Mouse (Mus musculus) embryonic facial prominence, embryonic 14.5 days (tissue): Measurements from ENCODE around the gene Pon2. TPM values are rescaled to one million over a fixed set of nuclear protein-coding genes. Genes with fewer than 3 reads are reported as not detected.

Source experiments
- ATAC-seq: fragments of 200-750 bp; cut with Nextera tagmentation; 2 replicates; pipeline ENCODE4 v1.8.0; 2017; ENCODE audit warnings: low read depth, moderate number of reproducible peaks, moderate TSS enrichment
- DNase-seq: peaks from one replicate; pipeline ENCODE4 v3.0.0-alpha.2; 2015; ENCODE audit warnings: low spot score
- H3K27ac ChIP-seq: fragments of 300-500 bp; sonication (generic); replicated peaks from 2 replicates; pipeline ENCODE4 v1.5.1; 2014; ENCODE audit warnings: low read depth, mild to moderate bottlenecking, low read length, moderate library complexity
- H3K27me3 ChIP-seq: fragments of 300-500 bp; sonication (generic); replicated peaks from 2 replicates; pipeline ENCODE4 v1.6.1; 2014; ENCODE audit warnings: low read length; ENCODE audit not compliant: control insufficient read depth, insufficient read depth
- H3K36me3 ChIP-seq: fragments of 300-500 bp; sonication (generic); 2 replicates; pipeline ENCODE4 v1.6.1; 2014; ENCODE audit warnings: low read length, mixed read lengths; ENCODE audit not compliant: control insufficient read depth, insufficient read depth
- H3K4me1 ChIP-seq: fragments of 300-500 bp; sonication (generic); 2 replicates; pipeline ENCODE4 v1.6.1; 2014; ENCODE audit warnings: antibody characterized with exemption, low read length; ENCODE audit not compliant: control insufficient read depth, insufficient read depth
- H3K4me2 ChIP-seq: fragments of 300-500 bp; sonication (generic); 2 replicates; pipeline ENCODE4 v1.6.1; 2014; ENCODE audit warnings: low read depth, mild to moderate bottlenecking, low read length, moderate library complexity, mixed read lengths
- H3K4me3 ChIP-seq: fragments of 300-500 bp; sonication (generic); 2 replicates; pipeline ENCODE4 v1.5.1; 2014; ENCODE audit warnings: low read depth, mild to moderate bottlenecking, low read length
- H3K9ac ChIP-seq: fragments of 300-500 bp; sonication (generic); 2 replicates; pipeline ENCODE4 v1.6.1; 2014; ENCODE audit warnings: low read depth, mild to moderate bottlenecking, low read length, moderate library complexity, mixed read lengths
- H3K9me3 ChIP-seq: fragments of 300-500 bp; sonication (generic); 2 replicates; pipeline ENCODE4 v1.6.1; 2016; ENCODE audit warnings: low read length; ENCODE audit not compliant: control insufficient read depth
- WGBS: fragments of 180-500 bp; shearing (Covaris S2); extraction: QIAGEN DNeasy Blood & Tissue Kit; methylation state at CpG from one replicate; pipeline ENCODE4 v1.1.7; 2014; 5-methylcytosine and 5-hydroxymethylcytosine counted together
- polyA plus RNA-seq: library from polyadenylated mRNA; unstranded; fragments of >200 nt; fragmentation: Nextera tagmentation; extraction: Ambion mirVana; gene quantifications from 2 replicates; pipeline ENCODE4 v1.2.1, GENCODE M21; 2014

Pon2 gene
- polyA plus RNA-seq, 1 experiment from 2014 or later: 26.0 TPM

- H3K4me1 ChIP-seq: no peaks in the 10 kb centered on the region
- no peak for ATAC-seq
- no peaks in the 10 kb centered on the region for H3K36me3 ChIP-seq
- H3K4me3 ChIP-seq: no peak overlapping the region
- DNase-seq: no peak
- H3K9me3 ChIP-seq: no peaks in the 10 kb centered on the region
- no peak overlapping the region for H3K9ac ChIP-seq
- no peaks in the 10 kb centered on the region for H3K27me3 ChIP-seq
- WGBS: 86% methylated on average over 9 of the region's 9 CpGs
- no peak overlapping the region for H3K27ac ChIP-seq
- H3K4me2 ChIP-seq: no peak overlapping the region
Measured at GRCm38 (mm10) chr6:5316630-5317029, 18.4 kb upstream of the Pon2 start.

GRCm38 (mm10) chr6:5315053-5315759 lies 17.0 kb upstream of the Pon2 start:
- Histone ChIP-seq H3K27ac (no peak overlapping the region), H3K9me3 (no peaks in the 10 kb centered on the region), H3K9ac (no peak overlapping the region), H3K27me3 (no peaks in the 10 kb centered on the region), H3K36me3 (no peaks in the 10 kb centered on the region), H3K4me2 (no peak overlapping the region), H3K4me3 (no peak overlapping the region), H3K4me1 (no peaks in the 10 kb centered on the region)
- DNase-seq (no peak), ATAC-seq (no peak)
- 92% methylated on average over 3 of the region's 3 CpGs for WGBS

DNA sequence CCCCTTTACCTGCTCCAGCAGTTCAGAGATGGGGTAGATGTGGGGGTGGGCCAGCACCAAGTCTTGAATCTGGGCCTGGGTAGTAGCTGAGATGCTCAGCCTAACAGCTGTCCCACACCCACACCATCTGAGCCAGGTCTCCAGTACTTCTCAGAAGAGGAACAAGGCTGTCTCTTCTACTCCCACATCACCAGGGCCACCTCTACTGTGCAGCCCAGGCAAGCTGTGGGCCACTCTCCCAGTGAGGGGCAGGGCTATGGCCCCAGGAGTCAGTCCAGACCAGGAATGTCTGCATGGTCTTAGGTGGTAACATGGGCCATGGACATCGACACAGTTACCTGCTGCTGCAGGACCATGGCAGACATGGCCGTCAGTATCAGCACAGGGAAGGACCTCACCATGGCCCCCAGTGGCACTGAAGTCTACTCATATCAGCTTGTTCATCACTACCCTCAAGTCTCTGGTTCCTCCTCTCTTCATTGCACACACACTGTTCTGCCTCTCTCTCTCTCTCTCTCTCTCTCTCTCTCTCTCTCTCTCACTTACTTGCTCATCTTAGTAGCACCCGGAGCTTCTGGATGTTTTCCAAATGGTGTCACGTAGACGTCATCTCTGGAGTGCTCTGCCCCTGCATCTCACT lies 15.8 kb upstream of the Pon2 start:
- H3K9me3 ChIP-seq: no peaks in the 10 kb centered on the region
- H3K4me3 ChIP-seq: no peak overlapping the region
- no peaks in the 10 kb centered on the region for H3K27me3 ChIP-seq
- DNase-seq (no peak), ATAC-seq (no peak)
- no peaks in the 10 kb centered on the region for H3K4me1 ChIP-seq
- WGBS: 81% methylated on average over 5 of the region's 5 CpGs
- no peak overlapping the region for H3K9ac ChIP-seq
- H3K27ac ChIP-seq: no peak overlapping the region
- H3K36me3 ChIP-seq: no peaks in the 10 kb centered on the region
- H3K4me2 ChIP-seq: no peak overlapping the region

GRCm38 (mm10) chr6:5310491-5310890 lies 12.2 kb upstream of the Pon2 start:
- no peak overlapping the region for H3K4me3 ChIP-seq
- H3K36me3 ChIP-seq: no peaks in the 10 kb centered on the region
- no peaks in the 10 kb centered on the region for H3K4me1 ChIP-seq
- no peak for DNase-seq
- H3K4me2 ChIP-seq: no peak overlapping the region
- no peak overlapping the region for H3K9ac ChIP-seq
- H3K27ac ChIP-seq: no peak overlapping the region
- no peaks in the 10 kb centered on the region for H3K9me3 ChIP-seq
- no peak for ATAC-seq
- H3K27me3 ChIP-seq: no peaks in the 10 kb centered on the region
- WGBS: 85% methylated on average over 3 of the region's 3 CpGs

DNA sequence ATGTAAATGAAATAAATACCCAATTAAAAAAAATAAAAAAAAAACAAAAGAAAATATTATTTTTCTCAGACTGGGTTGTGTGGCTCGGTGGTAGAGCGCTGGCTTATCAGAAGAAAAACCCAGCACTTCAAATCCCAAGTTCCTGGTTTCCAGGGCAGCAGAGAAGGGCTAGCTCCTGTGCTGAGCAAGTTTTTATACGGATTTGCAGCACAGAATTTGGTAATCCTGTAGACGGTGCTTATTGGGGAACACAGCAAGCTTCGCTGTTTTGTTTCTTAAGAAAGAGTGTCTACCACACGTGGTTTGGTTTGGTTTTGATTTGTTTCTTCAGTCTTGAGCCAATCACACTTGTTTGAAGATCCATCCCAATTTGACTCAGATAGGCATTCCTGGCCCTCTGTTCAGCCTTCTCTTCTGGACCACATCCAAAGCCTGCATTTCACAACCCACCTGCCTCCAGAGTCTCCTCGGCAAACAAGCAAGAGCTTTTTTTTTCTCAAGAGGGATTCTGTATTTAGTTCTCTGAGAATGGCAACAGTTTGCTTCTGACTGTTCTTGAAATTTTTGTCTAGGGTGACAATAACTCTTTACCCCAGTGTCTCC lies 11.4 kb upstream of the Pon2 start:
- no peak overlapping the region for H3K27ac ChIP-seq
- WGBS: 62% methylated on average over 7 of the region's 7 CpGs
- no peaks in the 10 kb centered on the region for H3K4me1 ChIP-seq
- H3K9me3 ChIP-seq: no peaks in the 10 kb centered on the region
- no peaks in the 10 kb centered on the region for H3K36me3 ChIP-seq
- peak; percentile 16 for DNase-seq
- H3K27me3 ChIP-seq: no peaks in the 10 kb centered on the region
- H3K9ac ChIP-seq: no peak overlapping the region
- H3K4me3 ChIP-seq: no peak overlapping the region
- H3K4me2 ChIP-seq: no peak overlapping the region
- no peak for ATAC-seq

- Histone ChIP-seq H3K36me3 (no peaks in the 10 kb centered on the region), H3K4me2 (no peak overlapping the region), H3K9me3 (0 out of 2 replicates have a peak, but pooled peaks cover 3% of the 10 kb centered on the region), H3K4me3 (no peak overlapping the region), H3K27me3 (no peaks in the 10 kb centered on the region), H3K9ac (no peak overlapping the region), H3K27ac (no peak overlapping the region), H3K4me1 (no peaks in the 10 kb centered on the region)
- ATAC-seq: no peak
- WGBS: 62% methylated on average over 3 of the region's 3 CpGs
- no peak for DNase-seq
Measured at GRCm38 (mm10) chr6:5305926-5306325, 7.7 kb upstream of the Pon2 start.

DNA sequence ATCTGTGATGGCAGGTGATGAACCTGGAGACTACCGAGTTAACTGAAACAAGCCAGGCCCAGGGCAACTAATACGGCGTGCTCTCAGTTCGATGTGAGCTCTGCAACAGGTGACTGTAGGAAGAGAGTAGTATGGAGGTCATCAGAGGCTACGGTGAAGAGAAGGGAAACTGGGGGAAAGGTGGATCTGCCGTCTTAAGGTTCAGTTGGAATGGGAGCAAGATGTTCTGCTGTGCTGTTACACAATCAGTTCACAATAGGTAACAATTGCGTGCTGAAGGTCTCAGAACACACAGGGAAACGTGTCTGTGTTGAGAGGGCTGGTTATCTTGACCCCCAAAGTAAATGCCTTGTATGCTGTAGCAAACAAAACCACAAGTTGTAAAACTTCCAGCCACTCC lies 6.7 kb upstream of the Pon2 start:
- H3K9me3 ChIP-seq: 0 out of 2 replicates have a peak, but pooled peaks cover 3% of the 10 kb centered on the region
- no peak overlapping the region for H3K4me2 ChIP-seq
- DNase-seq (no peak), ATAC-seq (no peak)
- 90% methylated on average over 8 of the region's 8 CpGs for WGBS
- H3K27me3 ChIP-seq: no peaks in the 10 kb centered on the region
- no peak overlapping the region for H3K4me3 ChIP-seq
- H3K4me1 ChIP-seq: no peaks in the 10 kb centered on the region
- H3K27ac ChIP-seq: no peak overlapping the region
- H3K9ac ChIP-seq: no peak overlapping the region
- no peaks in the 10 kb centered on the region for H3K36me3 ChIP-seq

DNA sequence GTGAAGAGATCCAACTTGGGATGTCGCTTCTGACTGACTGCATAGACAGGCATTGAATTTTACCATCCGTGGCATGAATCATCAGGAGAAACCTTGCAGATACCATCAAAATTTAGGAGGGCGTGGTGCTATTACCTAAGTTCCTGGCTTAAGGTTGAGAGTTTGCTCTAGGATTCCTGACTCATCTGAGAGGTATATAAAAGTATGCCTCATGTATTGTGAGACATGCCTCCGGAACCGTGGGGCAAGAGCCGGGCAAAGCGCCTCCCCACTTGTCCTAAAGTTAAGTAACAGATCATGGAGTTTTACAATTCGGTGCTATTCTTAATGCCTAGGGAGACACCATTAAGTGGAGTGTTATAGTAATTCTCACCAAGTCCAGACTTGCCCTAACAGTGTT lies 2.4 kb upstream of the Pon2 start:
- ATAC-seq (no peak), DNase-seq (peak; percentile 30)
- Histone ChIP-seq H3K9me3 (0 out of 2 replicates have a peak, but pooled peaks cover 3% of the 10 kb centered on the region), H3K27me3 (0 out of 2 replicates have a peak, but pooled peaks cover 3% of the 10 kb centered on the region), H3K27ac (no peak overlapping the region), H3K4me1 (no peaks in the 10 kb centered on the region), H3K36me3 (no peaks in the 10 kb centered on the region), H3K4me3 (no peak overlapping the region), H3K9ac (no peak overlapping the region), H3K4me2 (no peak overlapping the region)
- WGBS: 82% methylated on average over 8 of the region's 8 CpGs
